Mouse (Mus musculus): ENCODE measurements around the gene Zfp92. TPM values are rescaled to one million over a fixed set of nuclear protein-coding genes. Genes with fewer than 3 reads are reported as not detected.

Gene Zfp92
- 0.05 TPM in 1 of 2 replicates, not detected in the other for polyA plus RNA-seq (2012; ENCODE audit: low replicate concordance)

DNA sequence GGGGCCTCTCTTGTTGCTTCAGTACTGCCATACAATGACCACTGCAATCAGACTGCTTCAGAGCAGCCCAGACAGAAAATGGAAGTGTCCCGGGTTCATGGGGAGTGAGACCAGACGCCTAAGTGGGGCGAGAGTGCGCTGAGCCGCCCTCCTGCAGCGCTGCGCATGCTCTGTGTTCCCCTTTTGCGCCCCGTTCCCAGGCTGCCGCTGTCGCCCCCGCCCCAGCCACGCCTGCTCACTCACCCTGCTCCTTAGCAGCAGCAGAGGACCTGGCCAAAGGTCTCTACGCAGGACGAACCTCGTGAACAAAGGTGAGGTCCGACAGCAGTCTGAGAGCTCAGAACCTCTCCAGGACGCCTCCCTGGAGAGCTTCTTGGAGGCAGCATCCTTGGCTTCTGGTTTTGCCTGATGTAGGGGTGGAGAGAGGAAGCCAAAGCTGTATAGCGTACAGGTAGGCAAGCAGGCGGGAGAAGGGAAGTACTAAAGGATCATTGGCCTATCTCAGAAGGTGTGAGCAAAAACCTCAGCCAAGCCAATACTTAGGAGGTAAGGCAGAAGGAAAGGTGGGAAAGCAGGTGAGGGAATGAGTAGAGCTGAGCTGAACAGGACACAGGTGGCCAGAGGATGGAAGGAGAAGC lies at the start of gene Zfp92:
TSS of gene Zfp92 (plus strand) at position 217 of the 638 bp plus-strand sequence.

GRCm38 (mm10) chrX:73398636-73399035 lies 12.3 kb upstream of the Zfp92 start, which contains the start of gene Gm18336:
TSS of gene Gm18336 (minus strand) at chrX:73398736.

DNA sequence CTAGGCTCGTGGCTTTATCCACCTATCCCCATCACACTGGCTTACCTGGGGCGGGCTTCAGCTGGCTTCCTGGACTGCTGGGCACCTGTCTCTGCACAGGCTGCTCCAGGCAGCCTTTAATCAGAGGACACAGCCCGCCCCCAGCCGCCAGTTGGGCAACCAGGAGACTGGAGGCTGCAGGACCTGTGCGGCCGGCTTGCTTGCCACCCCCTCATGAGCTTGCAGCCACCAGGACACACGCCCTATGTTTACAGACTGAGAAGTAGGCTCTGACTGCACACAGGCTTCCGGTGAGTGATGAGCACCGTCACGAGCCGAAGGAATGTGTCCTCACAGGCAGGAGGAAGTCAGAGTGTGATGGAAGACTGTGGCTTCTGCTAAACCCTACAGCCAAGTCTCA lies 24.4 kb downstream of the Zfp92 start, which contains the start of gene Trex2:
TSS of gene Trex2 (minus strand) at position 93 of the 400 bp plus-strand sequence.

GRCm38 (mm10) chrX:73458877-73459392 lies 48.0 kb downstream of the Zfp92 start, which contains the start of gene Haus7:
TSS of gene Haus7 (minus strand) at chrX:73459044.

Other genes starting within 250 kb of the Zfp92 start
- not detected in 2 replicates for gene Spin2d, start 234.1 kb upstream of the Zfp92 start, polyA plus RNA-seq (2012; ENCODE audit: low replicate concordance)
- not detected in 2 replicates for gene Xlr3b, start 218.9 kb upstream of the Zfp92 start, polyA plus RNA-seq (2012; ENCODE audit: low replicate concordance)
- gene Xlr4b, start 196.8 kb upstream of the Zfp92 start, polyA plus RNA-seq (2012; ENCODE audit: low replicate concordance): 0.92 and 1.4 TPM in 2 replicates
- gene F8a, start 182.8 kb upstream of the Zfp92 start, polyA plus RNA-seq (2012; ENCODE audit: low replicate concordance): 17.9 and 29.9 TPM in 2 replicates
- 0.73 and 2.7 TPM in 2 replicates for gene Xlr4c, start 168.0 kb upstream of the Zfp92 start, polyA plus RNA-seq (2012; ENCODE audit: low replicate concordance)
- not detected in 2 replicates for gene Xlr3c, start 145.7 kb upstream of the Zfp92 start, polyA plus RNA-seq (2012; ENCODE audit: low replicate concordance)
- not detected in 2 replicates for gene Xlr5a, start 118.1 kb upstream of the Zfp92 start, polyA plus RNA-seq (2012; ENCODE audit: low replicate concordance)
- not detected in 2 replicates for gene Xlr5c, start 118.1 kb upstream of the Zfp92 start, polyA plus RNA-seq (2012; ENCODE audit: low replicate concordance)
- not detected in 2 replicates for gene Gm45015, start 74.3 kb upstream of the Zfp92 start, polyA plus RNA-seq (2012; ENCODE audit: low replicate concordance)
- 0.93 and 1.5 TPM in 2 replicates for gene Zfp275, start 68.5 kb upstream of the Zfp92 start, polyA plus RNA-seq (2012; ENCODE audit: low replicate concordance)
- gene Gm18336, start 12.4 kb upstream of the Zfp92 start, polyA plus RNA-seq (2012; ENCODE audit: low replicate concordance): not detected in 2 replicates
- gene Trex2, start 24.2 kb downstream of the Zfp92 start, polyA plus RNA-seq (2012; ENCODE audit: low replicate concordance): not detected in 2 replicates
- 1.0 and 2.9 TPM in 2 replicates for gene Haus7, start 47.9 kb downstream of the Zfp92 start, polyA plus RNA-seq (2012; ENCODE audit: low replicate concordance)
- 0.98 and 20.4 TPM in 2 replicates for gene Bgn, start 72.5 kb downstream of the Zfp92 start, polyA plus RNA-seq (2012; ENCODE audit: low replicate concordance)
- not detected in 2 replicates for gene Atp2b3, start 92.0 kb downstream of the Zfp92 start, polyA plus RNA-seq (2012; ENCODE audit: low replicate concordance)
- 0.32 and 0.43 TPM in 2 replicates for gene Dusp9, start 228.3 kb downstream of the Zfp92 start, polyA plus RNA-seq (2012; ENCODE audit: low replicate concordance)
- gene Pnck, start 249.0 kb downstream of the Zfp92 start, polyA plus RNA-seq (2012; ENCODE audit: low replicate concordance): 0.21 and 0.50 TPM in 2 replicates

Measured in leukemia stem cell, adult 10-12 weeks (primary cell).